Comparison of ENCODE assay signal across 8 mouse cellular contexts in genomic region chr13:56135231-56136052, GRCm38 (mm10). TPM values are rescaled to one million over a fixed set of nuclear protein-coding genes. Genes with fewer than 3 reads are reported as not detected.
DNase-seq lines count a peak whose midpoint lies in the region; ATAC-seq and TF ChIP-seq lines count a peak whose summit lies in the region.

No protein-coding gene starts in this region.

- TF ChIP-seq EP300 in liver, embryonic 14.5 days (IDR thresholded peaks at IDR 0.05; ENCODE audit: low read depth), result no peak

- TF ChIP-seq CTCF in liver, embryonic 14.5 days (IDR thresholded peaks at IDR 0.05; ENCODE audit: low read depth), result no peak

- H3K27me3 ChIP-seq in forebrain, embryonic 10.5 days (ENCODE audit: poor library complexity, severe bottlenecking), result no peaks in the 10 kb centered on the region
- H3K27me3 ChIP-seq in heart, embryonic 15.5 days, result no peaks in the 10 kb centered on the region
- H3K27me3 ChIP-seq in liver, embryonic 14.5 days (ENCODE audit: control insufficient read depth, insufficient read depth, low read length), result no peaks in the 10 kb centered on the region
- H3K27me3 ChIP-seq in stomach, embryonic 15.5 days (replicated peaks), result no peaks in the 10 kb centered on the region

- 1% methylated on average over 86 of the region's 89 CpGs for WGBS in forebrain, embryonic 10.5 days
- under 1% methylated on average over 88 of the region's 89 CpGs for WGBS in heart, embryonic 15.5 days
- WGBS in liver, embryonic 14.5 days (ENCODE audit: insufficient replicate concordance), result 2% methylated on average over 89 of the region's 89 CpGs
- WGBS in stomach, embryonic 15.5 days, result under 1% methylated on average over 80 of the region's 89 CpGs

- H3K4me2 ChIP-seq in heart, embryonic 15.5 days, result peak overlapping the region; percentile 89
- H3K4me2 ChIP-seq in liver, embryonic 14.5 days (ENCODE audit: low read depth), result peak overlapping the region; percentile 90
- peak overlapping the region; percentile 77 for H3K4me2 ChIP-seq in stomach, embryonic 15.5 days

- H3K9ac ChIP-seq in heart, embryonic 15.5 days, result peak overlapping the region; percentile 99
- H3K9ac ChIP-seq in liver, embryonic 14.5 days (replicated peaks), result peak overlapping the region; percentile 88
- peak overlapping the region; percentile 76 for H3K9ac ChIP-seq in stomach, embryonic 15.5 days

- H3K27ac ChIP-seq in forebrain, embryonic 10.5 days, result peak overlapping the region; percentile 99
- peak overlapping the region; percentile 89 for H3K27ac ChIP-seq in heart, embryonic 15.5 days
- peak overlapping the region; percentile 18; the same call in 1 of the 2 replicates for H3K27ac ChIP-seq in liver, embryonic 14.5 days
- H3K27ac ChIP-seq in stomach, embryonic 15.5 days, result peak overlapping the region; percentile 81

- peak; percentile 71 for ATAC-seq in CD4-positive, CD25-positive, alpha-beta regulatory T cell, adult 4 months
- peak; percentile 90 for ATAC-seq in heart, embryonic 15.5 days (replicated peaks; ENCODE audit: insufficient number of reproducible peaks, insufficient read depth, low FRiP score, low read depth)
- ATAC-seq in liver, embryonic 14.5 days (ENCODE audit: insufficient read depth), result peak; percentile 85
- peak; percentile 87 for ATAC-seq in stomach, embryonic 15.5 days (ENCODE audit: insufficient read depth, low FRiP score, low read depth)

- H3K9me3 ChIP-seq in forebrain, embryonic 10.5 days, result peaks cover under 1% of the 10 kb centered on the region; the same call in 1 of the 2 replicates
- no peaks in the 10 kb centered on the region for H3K9me3 ChIP-seq in heart, embryonic 15.5 days (replicated peaks)
- no peaks in the 10 kb centered on the region for H3K9me3 ChIP-seq in liver, embryonic 14.5 days (ENCODE audit: control insufficient read depth, low read length)
- H3K9me3 ChIP-seq in stomach, embryonic 15.5 days, result no peaks in the 10 kb centered on the region

- peaks cover 29% of the 10 kb centered on the region for H3K36me3 ChIP-seq in forebrain, embryonic 10.5 days (replicated peaks)
- no peaks in the 10 kb centered on the region for H3K36me3 ChIP-seq in heart, embryonic 15.5 days
- H3K36me3 ChIP-seq in liver, embryonic 14.5 days (replicated peaks; ENCODE audit: control insufficient read depth, insufficient read depth, low read depth), result no peaks in the 10 kb centered on the region
- 0 out of 2 replicates have a peak, but pooled peaks cover 2% of the 10 kb centered on the region for H3K36me3 ChIP-seq in stomach, embryonic 15.5 days

- peak overlapping the region; percentile 100 for H3K4me3 ChIP-seq in forebrain, embryonic 10.5 days
- peak overlapping the region; percentile 100 for H3K4me3 ChIP-seq in heart, embryonic 15.5 days
- H3K4me3 ChIP-seq in liver, embryonic 14.5 days (ENCODE audit: insufficient read depth in 1 of 2, low read depth in 2 of 2, low read length in 2 of 2), result peak overlapping the region; percentile 82 to 88
- H3K4me3 ChIP-seq in stomach, embryonic 15.5 days (replicated peaks), result peak overlapping the region; percentile 83

- DNase-seq in c-Kit-negative CD71-positive TER-119-positive erythroid progenitor cells, embryonic 14.5 days (ENCODE audit: low read depth, low spot score), result peak; percentile 33
- DNase-seq in forebrain, embryonic 10.5 days (ENCODE audit: extremely low spot score, low spot score), result peak; percentile 87
- peak; percentile 92 to 96 for DNase-seq in kidney, postnatal 25 days
- peak; percentile 52 to 58 (median 53) for DNase-seq in liver, embryonic 14.5 days (ENCODE audit: low read depth in 3 of 3, low spot score in 3 of 3)
- DNase-seq in neural tube, embryonic 10.5 days (ENCODE audit: extremely low spot score, low spot score), result peak; percentile 91

- peaks cover 39% of the 10 kb centered on the region for H3K4me1 ChIP-seq in forebrain, embryonic 10.5 days
- peaks cover 41% of the 10 kb centered on the region for H3K4me1 ChIP-seq in heart, embryonic 15.5 days (replicated peaks)
- peaks cover 0 to 14% of the 10 kb centered on the region in 2 experiments for H3K4me1 ChIP-seq in liver, embryonic 14.5 days (replicated peaks; ENCODE audit: control insufficient read depth in 2 of 2, insufficient read depth in 2 of 2, low read length in 1 of 2)
- peaks cover 32% of the 10 kb centered on the region for H3K4me1 ChIP-seq in stomach, embryonic 15.5 days

RNA-seq across cellular contexts. Expression of gene H2afy, which starts 0.7 kb away (rescaled TPM):
- 100 to 1,000 TPM; 106 to 135 TPM for polyA plus RNA-seq in CD4-positive, CD25-positive, alpha-beta regulatory T cell, adult 4 months (2017; shearing (Covaris generic))
- polyA plus RNA-seq in forebrain, embryonic 10.5 days (2016; fragmentation: Nextera tagmentation; extraction: Ambion mirVana), result 554 and 558 TPM in 2 replicates
- polyA plus RNA-seq in heart, embryonic 15.5 days (2015; fragmentation: Nextera tagmentation; extraction: Ambion mirVana), result 98.9 and 135 TPM in 2 replicates
- polyA plus RNA-seq in liver, embryonic 14.5 days (2012; rRNA removed), result 45.0 and 68.7 TPM in 2 replicates
- 78.8 and 79.0 TPM in 2 replicates for polyA plus RNA-seq in liver, embryonic 14.5 days (2014; fragmentation: Nextera tagmentation; extraction: Ambion mirVana)
- 311 and 348 TPM in 2 replicates for polyA plus RNA-seq in stomach, embryonic 15.5 days (2015; fragmentation: Nextera tagmentation; extraction: Ambion mirVana)

RNA-seq across cellular contexts. Expression of gene Tifab, which starts 43.2 kb away (rescaled TPM):
- polyA plus RNA-seq in CD4-positive, CD25-positive, alpha-beta regulatory T cell, adult 4 months (2017; shearing (Covaris generic)), result under 1 TPM in 1 of 2 experiments, not detected in 1; 0.22 TPM
- 0.97 and 1.2 TPM in 2 replicates for polyA plus RNA-seq in forebrain, embryonic 10.5 days (2016; fragmentation: Nextera tagmentation; extraction: Ambion mirVana)
- 1.3 and 2.9 TPM in 2 replicates for polyA plus RNA-seq in heart, embryonic 15.5 days (2015; fragmentation: Nextera tagmentation; extraction: Ambion mirVana)
- 3.2 and 3.9 TPM in 2 replicates for polyA plus RNA-seq in liver, embryonic 14.5 days (2012; rRNA removed)
- polyA plus RNA-seq in liver, embryonic 14.5 days (2014; fragmentation: Nextera tagmentation; extraction: Ambion mirVana), result 1.7 and 3.0 TPM in 2 replicates
- polyA plus RNA-seq in stomach, embryonic 15.5 days (2015; fragmentation: Nextera tagmentation; extraction: Ambion mirVana), result 4.0 and 5.0 TPM in 2 replicates

Comparison
In these comparisons a context has a peak if more than half of its experiments do, and no peak if none do; other contexts are left out.
1. Peak in every context shown above with its lines: DNase-seq, ATAC-seq, H3K4me3 ChIP-seq and H3K27ac ChIP-seq.
2. DNase-seq: peak in every context shown above with its lines; median percentile 94 in kidney, postnatal 25 days; 91 in neural tube, embryonic 10.5 days; 87 in forebrain, embryonic 10.5 days; 53 in liver, embryonic 14.5 days; 33 in c-Kit-negative CD71-positive TER-119-positive erythroid progenitor cells, embryonic 14.5 days.
3. H3K27ac ChIP-seq: peak in every context shown above with its lines; median percentile 99 in forebrain, embryonic 10.5 days; 89 in heart, embryonic 15.5 days; 81 in stomach, embryonic 15.5 days; 18 in liver, embryonic 14.5 days.